Mouse (Mus musculus) urinary bladder, postnatal 14 days (tissue): ENCODE measurements around the gene Ndufs7.
"Not testable (repeated sequence)": the region's sequence is repeated elsewhere in the genome, so short reads cannot be mapped to it uniquely, and the experiment has no call there.

ENCODE experiments used
- DNase-seq: peaks from one replicate; pipeline ENCODE4 v3.0.0; 2021; ENCODE audit warnings: low spot score

The Ndufs7 gene

GRCm38 (mm10) chr10:80242607-80243006, 6.3 kb upstream of the Ndufs7 start:
- DNase-seq: no peak

GRCm38 (mm10) chr10:80244791-80245399, 4.0 kb upstream of the Ndufs7 start:
- no peak for DNase-seq

- DNase-seq: peak; percentile 86
Observed at GRCm38 (mm10) chr10:80245600-80245999, 3.3 kb upstream of the Ndufs7 start.

GRCm38 (mm10) chr10:80247849-80248248, 1.1 kb upstream of the Ndufs7 start:
- no peak for DNase-seq

- not testable (repeated sequence) for DNase-seq
Observed at GRCm38 (mm10) chr10:80248437-80248836, 484 bp upstream of the Ndufs7 start.

- DNase-seq: no peak
Observed at GRCm38 (mm10) chr10:80250059-80250458, 1.1 kb downstream of the Ndufs7 start.

GRCm38 (mm10) chr10:80250573-80250972, 1.7 kb downstream of the Ndufs7 start:
- DNase-seq: no peak

GRCm38 (mm10) chr10:80252011-80252410, 3.1 kb downstream of the Ndufs7 start:
- DNase-seq: no peak

- no peak for DNase-seq
Observed at GRCm38 (mm10) chr10:80252493-80253274, 3.8 kb downstream of the Ndufs7 start.

- no peak for DNase-seq
Observed at GRCm38 (mm10) chr10:80253551-80253950, 4.6 kb downstream of the Ndufs7 start.

- no peak for DNase-seq
Observed at GRCm38 (mm10) chr10:80254331-80255297, 5.7 kb downstream of the Ndufs7 start.

GRCm38 (mm10) chr10:80255881-80256535, 7.1 kb downstream of the Ndufs7 start:
- no peak for DNase-seq

- DNase-seq: no peak
Observed at GRCm38 (mm10) chr10:80257936-80258335, 9.0 kb downstream of the Ndufs7 start.

- no peak for DNase-seq
Observed at GRCm38 (mm10) chr10:80258752-80259462, 10.0 kb downstream of the Ndufs7 start.

GRCm38 (mm10) chr10:80259463-80259805, 10.5 kb downstream of the Ndufs7 start:
- no peak for DNase-seq

GRCm38 (mm10) chr10:80259861-80260641, 11.1 kb downstream of the Ndufs7 start:
- DNase-seq: peak; percentile 51

GRCm38 (mm10) chr10:80260642-80261584, 12.0 kb downstream of the Ndufs7 start, which contains the start of the genes Gamt and Dazap1:
Gene Gamt, minus strand, starts transcription at chr10:80261012.
Gene Dazap1, plus strand, starts transcription at chr10:80261486.
- DNase-seq: peak; percentile 99

- peak; percentile 100 for DNase-seq
Observed at GRCm38 (mm10) chr10:80261585-80261968, 12.7 kb downstream of the Ndufs7 start.

GRCm38 (mm10) chr10:80262169-80262568, 13.2 kb downstream of the Ndufs7 start:
- DNase-seq: no peak
